Mouse (Mus musculus) stomach, postnatal 0 days (tissue): Measurements from ENCODE around the gene Spata20. TPM values are rescaled to one million over a fixed set of nuclear protein-coding genes. Genes with fewer than 3 reads are reported as not detected.

Source experiments
- ATAC-seq: fragments of 200-750 bp; cut with Nextera tagmentation; 2 replicates; pipeline ENCODE4 v1.8.0; 2017; ENCODE audit not compliant: low FRiP score, low TSS enrichment
- DNase-seq: peaks from one replicate; pipeline ENCODE4 v3.0.0-alpha.2; 2016; ENCODE audit warnings: low spot score
- H3K27ac ChIP-seq: fragments of 300-500 bp; sonication (generic); replicated peaks from 2 replicates; pipeline ENCODE4 v1.5.1; 2014; ENCODE audit warnings: mild to moderate bottlenecking, control low read depth
- H3K27me3 ChIP-seq: fragments of 300-500 bp; sonication (generic); 2 replicates; pipeline ENCODE4 v1.6.1; 2014; ENCODE audit warnings: low read length; ENCODE audit not compliant: control insufficient read depth, insufficient read depth
- H3K36me3 ChIP-seq: fragments of 300-500 bp; sonication (generic); 2 replicates; pipeline ENCODE4 v1.6.1; 2014; ENCODE audit warnings: low read length, mixed read lengths; ENCODE audit not compliant: control insufficient read depth, insufficient read depth
- H3K4me1 ChIP-seq: fragments of 300-500 bp; sonication (generic); replicated peaks from 2 replicates; pipeline ENCODE4 v1.6.1; 2014; ENCODE audit warnings: antibody characterized with exemption; ENCODE audit not compliant: control insufficient read depth, insufficient read depth
- H3K4me2 ChIP-seq: fragments of 300-500 bp; sonication (generic); replicated peaks from 2 replicates; pipeline ENCODE4 v1.6.1; 2014; ENCODE audit warnings: low read depth, mild to moderate bottlenecking, control low read depth, moderate library complexity
- H3K4me3 ChIP-seq: fragments of 300-500 bp; sonication (generic); 2 replicates; pipeline ENCODE4 v1.5.1; 2014; ENCODE audit warnings: low read depth, low read length, control low read depth
- H3K9ac ChIP-seq: fragments of 300-500 bp; sonication (generic); 2 replicates; pipeline ENCODE4 v1.6.1; 2014; ENCODE audit warnings: mild to moderate bottlenecking, low read length, control low read depth, mixed read lengths
- H3K9me3 ChIP-seq: fragments of 300-500 bp; sonication (generic); 2 replicates; pipeline ENCODE4 v1.6.1; 2016; ENCODE audit warnings: low read length; ENCODE audit not compliant: control insufficient read depth
- CTCF ChIP-seq: IDR thresholded peaks from 2 replicates; pipeline ENCODE4 v1.5.1; 2016; ENCODE audit warnings: antibody characterized with exemption, low read depth, mild to moderate bottlenecking, moderate library complexity
- EP300 ChIP-seq: optimal IDR thresholded peaks from 2 replicates; pipeline ENCODE3; 2016; ENCODE audit warnings: antibody characterized with exemption
- WGBS: fragments of 180-500 bp; shearing (Covaris S2); extraction: QIAGEN DNeasy Blood & Tissue Kit; methylation state at CpG from one replicate; pipeline ENCODE4 v1.1.7; 2014; 5-methylcytosine and 5-hydroxymethylcytosine counted together
- polyA plus RNA-seq: library from polyadenylated mRNA; unstranded; fragments of >200 nt; fragmentation: Nextera tagmentation; extraction: Ambion mirVana; gene quantifications from 2 replicates; pipeline ENCODE4 v1.2.1, GENCODE M21; 2015

The Spata20 gene
- polyA plus RNA-seq, 1 experiment from 2014 or later = 0.18 TPM

GRCm38 (mm10) chr11:94498093-94498996 is 12.4 kb upstream of the Spata20 start:
- Histone ChIP-seq H3K9me3 (no peaks in the 10 kb centered on the region), H3K27me3 (no peaks in the 10 kb centered on the region), H3K36me3 (no peaks in the 10 kb centered on the region; the same call in 1 of the 2 replicates), H3K4me1 (0 out of 2 replicates have a peak, but pooled peaks cover 3% of the 10 kb centered on the region), H3K9ac (peak overlapping the region; percentile 75), H3K27ac (peak overlapping the region; percentile 95), H3K4me2 (peak overlapping the region; percentile 68), H3K4me3 (peak overlapping the region; percentile 57)
- peak; percentile 92 for DNase-seq
- TF ChIP-seq CTCF = no peak
- TF ChIP-seq EP300 = no peak
- peak; percentile 86 for ATAC-seq
- 21% methylated on average over 19 of the region's 19 CpGs for WGBS

- Histone ChIP-seq H3K4me3 (no peak overlapping the region), H3K9ac (no peak overlapping the region), H3K27me3 (no peaks in the 10 kb centered on the region), H3K27ac (no peak overlapping the region), H3K36me3 (peaks cover 2% of the 10 kb centered on the region; the same call in 1 of the 2 replicates), H3K4me2 (no peak overlapping the region), H3K9me3 (no peaks in the 10 kb centered on the region), H3K4me1 (no peaks in the 10 kb centered on the region)
- DNase-seq (no peak), ATAC-seq (no peak)
- WGBS = 70% methylated on average over 3 of the region's 3 CpGs
- TF ChIP-seq CTCF (no peak), EP300 (no peak)
These were observed 9.4 kb upstream of the Spata20 start for GRCm38 (mm10) chr11:94495415-94495814.

- Histone ChIP-seq H3K4me1 (no peaks in the 10 kb centered on the region), H3K9me3 (no peaks in the 10 kb centered on the region), H3K36me3 (peaks cover 2% of the 10 kb centered on the region; the same call in 1 of the 2 replicates), H3K4me2 (no peak overlapping the region; the same call in 1 of the 2 replicates), H3K27me3 (no peaks in the 10 kb centered on the region), H3K9ac (no peak overlapping the region; the same call in 1 of the 2 replicates), H3K4me3 (peak overlapping the region; percentile 39; the same call in 1 of the 2 replicates), H3K27ac (no peak overlapping the region)
- TF ChIP-seq CTCF = no peak
- TF ChIP-seq EP300 = no peak
- ATAC-seq (no peak), DNase-seq (peak; percentile 31)
- WGBS = 63% methylated on average over 6 of the region's 7 CpGs
These were observed 5.7 kb upstream of the Spata20 start for GRCm38 (mm10) chr11:94491749-94492099.

DNA sequence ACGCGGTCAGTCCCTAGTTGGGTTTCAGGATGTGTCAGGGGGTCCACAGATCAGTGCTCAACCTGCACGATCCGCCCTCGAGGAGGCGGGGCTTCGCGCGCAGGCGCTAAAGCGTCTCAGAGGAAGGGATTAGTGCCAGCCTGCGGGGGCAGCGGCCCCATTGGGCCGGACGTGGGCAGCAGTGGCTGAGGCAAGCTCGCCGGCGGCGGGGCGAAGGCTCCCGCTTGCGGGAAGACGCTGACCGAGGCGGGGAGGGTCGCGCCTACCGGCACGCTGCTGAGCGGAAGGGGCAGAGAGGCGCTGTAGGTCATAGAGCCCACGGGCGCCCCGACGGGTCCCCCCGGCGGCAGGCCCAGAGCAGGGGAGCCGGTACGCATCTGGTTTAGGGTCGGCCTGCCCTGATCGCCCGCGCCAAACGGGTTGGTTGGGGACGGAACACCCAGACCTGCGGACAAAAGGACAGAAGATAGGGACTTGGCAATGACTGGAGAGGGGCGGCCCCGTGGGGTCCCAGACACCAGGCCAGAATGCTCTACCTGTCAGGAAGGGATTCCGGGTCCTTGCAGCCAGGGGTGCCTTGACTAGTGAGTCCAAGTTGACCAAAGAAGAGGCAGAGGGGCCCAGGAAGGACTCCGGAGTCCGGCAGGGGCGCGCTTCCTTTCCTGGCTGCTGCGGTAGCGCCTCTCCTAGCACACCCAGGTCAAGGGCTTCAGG is 5.2 kb upstream of the Spata20 start:
- DNase-seq (peak; percentile 45), ATAC-seq (no peak; the same call in 1 of the 2 replicates)
- H3K36me3 ChIP-seq = peaks cover 2% of the 10 kb centered on the region; the same call in 1 of the 2 replicates
- peak overlapping the region; percentile 55 for H3K9ac ChIP-seq
- WGBS = 23% methylated on average over 54 of the region's 55 CpGs
- H3K4me1 ChIP-seq = no peaks in the 10 kb centered on the region
- no peaks in the 10 kb centered on the region for H3K27me3 ChIP-seq
- peak overlapping the region; percentile 39 for H3K4me3 ChIP-seq
- TF ChIP-seq EP300 (no peak), CTCF (no peak; the same call in 1 of the 2 replicates)
- H3K9me3 ChIP-seq = no peaks in the 10 kb centered on the region
- peak overlapping the region; percentile 62 for H3K4me2 ChIP-seq
- H3K27ac ChIP-seq = no peak overlapping the region; the same call in 1 of the 2 replicates

GRCm38 (mm10) chr11:94489745-94490144 is 3.8 kb upstream of the Spata20 start:
- H3K9me3 ChIP-seq = no peaks in the 10 kb centered on the region
- DNase-seq (no peak), ATAC-seq (no peak)
- no peak overlapping the region for H3K9ac ChIP-seq
- no peak overlapping the region for H3K4me2 ChIP-seq
- H3K4me1 ChIP-seq = no peaks in the 10 kb centered on the region
- TF ChIP-seq CTCF (no peak), EP300 (no peak)
- H3K36me3 ChIP-seq = peaks cover 2% of the 10 kb centered on the region; the same call in 1 of the 2 replicates
- H3K27me3 ChIP-seq = no peaks in the 10 kb centered on the region
- peak overlapping the region; percentile 8; the same call in 1 of the 2 replicates for H3K27ac ChIP-seq
- no peak overlapping the region for H3K4me3 ChIP-seq
- 38% methylated on average over 4 of the region's 4 CpGs for WGBS
